Mouse (Mus musculus) megakaryocyte-erythroid progenitor cell, adult 5-6 weeks (primary cell): ENCODE data around the gene Mrpl17. TPM values are rescaled to one million over a fixed set of nuclear protein-coding genes. Genes with fewer than 3 reads are reported as not detected.

Experiments used
- ATAC-seq: replicated peaks from 2 replicates; pipeline ENCODE4 v1.8.0; 2016; ENCODE audit warnings: mild to moderate bottlenecking, inconsistent platforms; ENCODE audit not compliant: severe bottlenecking, poor library complexity, low FRiP score, low TSS enrichment
- total RNA-seq, 2 experiments: library from RNA; stranded (forward) in 1 of 2; stranded (reverse) in 1 of 2; fragments of 200-1000, 215-1000 nt in 1 of 2; fragments of >200 nt in 1 of 2; fragmentation: Nextera tagmentation in 1 of 2; gene quantifications; 2 replicates each; pipeline ENCODE4 v1.2.3; 2014 to 2017

The Mrpl17 gene
- total RNA-seq, 2 experiments from 2014 or later = 31.6 to 184 TPM

GRCm38 (mm10) chr7:105787285-105788140 lies 23.4 kb downstream of the Mrpl17 start, which contains the start of gene Dchs1:
Gene Dchs1, minus strand, starts transcription at chr7:105787654.
- no peak for ATAC-seq

DNA sequence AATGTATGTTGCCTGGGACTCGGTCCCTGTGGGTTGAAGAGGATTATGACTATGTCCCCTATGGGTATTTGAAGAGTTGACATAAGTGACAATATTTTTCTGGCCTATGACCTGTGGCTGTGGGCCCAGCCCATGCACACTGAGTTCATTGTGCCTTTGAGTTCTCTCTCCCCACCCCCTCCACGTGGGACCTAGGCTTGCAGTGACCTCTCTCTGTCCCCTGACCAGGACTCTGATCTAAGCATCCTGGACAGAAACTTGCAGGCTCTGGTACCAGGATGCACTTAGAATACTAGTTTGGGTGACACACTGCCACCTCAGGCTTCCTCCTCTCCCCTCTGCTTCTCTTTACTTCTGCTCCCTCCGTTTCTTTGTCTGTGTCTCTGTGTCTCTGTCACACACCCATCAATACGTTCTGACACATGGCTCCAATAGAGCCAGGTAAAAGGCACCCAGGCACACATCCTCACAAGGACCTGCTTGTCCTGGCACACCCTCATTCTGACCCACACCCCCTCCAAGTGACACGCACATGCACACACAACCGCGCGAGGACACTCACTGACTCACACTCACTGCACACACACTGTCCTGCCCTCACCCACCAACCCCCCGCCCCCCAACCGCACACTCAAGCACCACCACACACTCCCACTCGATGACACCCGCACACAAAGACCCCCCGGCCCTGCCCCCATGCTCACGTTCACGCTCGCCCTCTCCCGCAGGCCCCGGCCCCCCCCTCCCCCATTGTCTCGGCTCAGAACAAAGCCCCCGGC lies 24.2 kb downstream of the Mrpl17 start:
- ATAC-seq = 0 out of 2 replicates have a peak, but pooled peaks have one; percentile 8

DNA sequence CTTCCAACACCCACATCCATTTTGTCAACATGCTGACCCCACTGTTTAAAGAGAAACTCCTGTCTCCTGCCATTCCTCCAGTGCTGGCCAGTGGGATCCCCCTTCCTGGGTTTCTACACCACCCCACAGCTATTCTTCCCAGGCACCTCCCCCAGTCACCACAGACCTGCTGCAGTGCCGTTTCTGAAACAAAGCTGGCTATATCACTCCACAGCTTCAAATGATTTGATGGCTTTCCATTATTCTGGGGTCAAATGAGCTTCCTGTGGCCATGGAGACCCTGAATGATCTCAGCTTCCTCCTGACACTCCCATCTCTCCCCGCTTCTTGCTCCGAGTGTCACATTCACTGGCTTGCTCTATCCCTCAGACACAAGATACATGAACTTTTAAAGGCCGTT lies 26.3 kb downstream of the Mrpl17 start:
- no peak for ATAC-seq

DNA sequence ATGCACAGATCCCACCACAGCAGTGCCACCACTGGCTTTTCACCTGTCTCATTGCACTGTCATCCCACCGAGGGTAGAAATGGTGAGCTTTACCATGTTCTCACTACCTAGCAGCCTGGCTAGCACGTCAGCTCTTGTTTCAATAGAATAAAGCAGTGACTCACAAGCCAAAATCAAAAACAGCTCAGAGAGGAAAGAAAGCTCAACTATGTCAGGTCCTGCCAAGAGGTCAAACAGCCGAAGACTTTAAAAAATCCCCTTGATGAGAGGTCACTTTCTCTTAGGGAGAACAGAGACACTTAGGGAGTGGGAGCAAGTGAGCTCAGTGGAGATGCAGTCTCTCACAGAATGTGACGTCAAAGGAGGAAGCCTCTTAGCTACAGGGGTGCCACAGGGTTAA lies 27.0 kb downstream of the Mrpl17 start:
- no peak for ATAC-seq

DNA sequence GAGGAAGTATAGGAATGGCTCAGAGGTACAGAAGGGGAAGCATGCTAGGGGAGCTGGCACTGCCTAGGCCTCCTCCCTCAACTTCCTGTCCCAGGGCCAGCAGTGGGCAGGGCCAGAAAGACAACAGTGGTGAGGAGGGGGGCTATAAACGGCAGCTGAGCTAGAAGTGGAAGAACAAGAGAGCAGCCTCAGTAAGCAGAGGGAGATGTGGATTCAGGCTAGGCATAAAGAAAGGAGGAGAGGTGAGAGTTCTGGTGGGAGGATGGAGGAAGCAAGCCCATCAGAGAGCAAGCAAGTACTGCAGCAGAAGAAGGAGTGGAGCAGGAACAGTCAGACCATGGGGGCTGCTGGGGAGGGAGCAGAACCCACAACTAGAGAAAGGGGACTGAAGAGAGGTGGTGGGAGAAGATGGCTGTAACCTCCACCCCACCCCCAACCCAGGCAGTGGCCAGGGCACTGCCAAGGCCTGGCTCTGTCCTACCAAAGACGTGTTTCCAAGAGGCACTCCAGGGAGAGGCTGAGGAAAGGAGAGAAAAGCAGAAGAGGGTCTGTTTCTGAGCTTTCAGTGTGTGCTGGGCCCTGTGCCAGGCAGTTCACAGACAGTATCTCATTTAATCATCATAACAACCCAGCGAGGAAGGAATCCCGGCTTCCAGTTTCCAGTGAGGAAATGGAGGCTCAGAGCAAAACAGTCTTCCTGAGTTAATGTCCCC lies 32.2 kb downstream of the Mrpl17 start:
- no peak for ATAC-seq

DNA sequence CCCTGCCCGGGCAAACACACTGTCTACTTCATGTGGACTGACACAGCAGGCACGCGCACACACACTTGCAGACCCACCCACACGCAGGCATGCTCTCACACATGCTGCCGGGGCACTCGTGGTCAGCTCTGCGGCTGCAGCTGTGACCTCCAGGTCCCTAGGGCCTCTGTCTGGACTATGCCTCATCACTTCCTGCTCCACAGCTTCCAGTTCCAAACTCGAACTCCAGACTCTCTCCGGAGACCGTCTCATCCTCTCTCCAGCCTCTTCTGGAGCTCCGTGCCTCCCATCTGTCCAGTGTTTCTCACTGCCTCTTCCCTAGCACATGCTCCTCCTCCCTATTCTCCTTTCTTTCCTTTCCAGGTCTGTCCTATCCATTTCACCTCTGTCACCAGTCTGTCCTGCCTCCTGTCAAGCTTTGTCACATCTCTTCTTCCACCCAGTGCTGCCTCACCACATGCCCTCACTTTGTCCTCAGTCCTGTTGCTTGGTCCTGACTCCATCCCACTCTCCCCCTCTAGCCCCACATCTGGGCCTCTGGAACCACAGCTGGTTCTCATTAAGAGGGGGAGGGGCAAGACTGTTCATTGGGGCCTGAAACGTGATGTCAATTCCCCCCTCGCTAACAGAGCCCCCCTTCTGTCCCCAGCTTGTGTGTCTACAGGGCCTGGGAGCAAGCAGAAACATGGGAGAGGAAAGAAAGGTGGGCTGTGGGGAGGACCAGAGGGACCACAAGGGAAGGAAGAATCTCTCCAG lies 32.9 kb downstream of the Mrpl17 start:
- 0 out of 2 replicates have a peak, but pooled peaks have one; percentile 43 for ATAC-seq

GRCm38 (mm10) chr7:105777316-105777715 lies 33.6 kb downstream of the Mrpl17 start:
- ATAC-seq = no peak

- no peak for ATAC-seq
Observed at GRCm38 (mm10) chr7:105776026-105776425, 34.9 kb downstream of the Mrpl17 start.

DNA sequence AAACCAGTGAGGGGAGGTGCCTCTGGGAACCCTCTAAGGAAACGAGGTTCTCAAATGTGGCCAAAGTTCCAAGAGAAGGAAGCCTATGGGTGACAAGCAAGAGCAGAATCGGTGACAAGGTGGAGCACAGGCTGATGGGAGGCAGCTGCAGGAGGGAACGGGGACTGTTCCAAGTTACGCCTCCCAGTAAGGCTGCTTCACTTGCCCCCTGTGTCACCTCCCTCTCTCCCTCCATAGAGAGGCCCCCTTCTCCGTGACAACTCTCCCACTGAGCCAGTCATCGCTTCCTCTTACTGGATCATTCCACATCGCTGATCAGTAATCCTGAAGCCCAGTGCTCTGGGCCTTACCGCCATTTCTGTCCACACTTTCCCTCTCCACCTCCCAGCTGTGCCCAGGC lies 36.2 kb downstream of the Mrpl17 start:
- ATAC-seq = no peak

GRCm38 (mm10) chr7:105773041-105773440 lies 37.9 kb downstream of the Mrpl17 start:
- no peak for ATAC-seq

- ATAC-seq = no peak
Observed at GRCm38 (mm10) chr7:105772331-105772730, 38.6 kb downstream of the Mrpl17 start.

- no peak for ATAC-seq
Observed at GRCm38 (mm10) chr7:105769959-105770358, 40.9 kb downstream of the Mrpl17 start.

DNA sequence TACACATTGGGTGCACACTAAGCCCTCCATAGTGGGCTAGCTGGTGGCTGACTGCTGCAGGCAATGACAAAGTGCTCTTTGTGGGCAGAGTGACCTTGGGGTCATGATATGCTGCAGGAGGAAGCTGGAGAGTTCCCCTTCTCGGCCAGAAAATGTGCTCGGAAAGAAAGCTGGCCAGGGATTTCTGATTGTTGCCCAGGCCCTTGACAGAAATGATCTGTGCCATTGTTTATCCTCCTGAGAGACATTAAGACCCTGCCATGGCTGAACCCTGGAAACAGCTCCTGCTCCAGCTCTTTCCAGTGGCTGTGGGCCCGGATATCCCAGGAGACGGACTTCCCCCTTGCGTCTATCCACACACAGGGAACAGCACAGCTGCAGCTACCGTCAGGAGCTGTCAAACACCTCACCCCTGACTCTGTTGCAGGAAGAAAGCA lies 43.2 kb downstream of the Mrpl17 start:
- ATAC-seq = no peak

- no peak for ATAC-seq
Observed at GRCm38 (mm10) chr7:105764331-105764730, 46.6 kb downstream of the Mrpl17 start.

DNA sequence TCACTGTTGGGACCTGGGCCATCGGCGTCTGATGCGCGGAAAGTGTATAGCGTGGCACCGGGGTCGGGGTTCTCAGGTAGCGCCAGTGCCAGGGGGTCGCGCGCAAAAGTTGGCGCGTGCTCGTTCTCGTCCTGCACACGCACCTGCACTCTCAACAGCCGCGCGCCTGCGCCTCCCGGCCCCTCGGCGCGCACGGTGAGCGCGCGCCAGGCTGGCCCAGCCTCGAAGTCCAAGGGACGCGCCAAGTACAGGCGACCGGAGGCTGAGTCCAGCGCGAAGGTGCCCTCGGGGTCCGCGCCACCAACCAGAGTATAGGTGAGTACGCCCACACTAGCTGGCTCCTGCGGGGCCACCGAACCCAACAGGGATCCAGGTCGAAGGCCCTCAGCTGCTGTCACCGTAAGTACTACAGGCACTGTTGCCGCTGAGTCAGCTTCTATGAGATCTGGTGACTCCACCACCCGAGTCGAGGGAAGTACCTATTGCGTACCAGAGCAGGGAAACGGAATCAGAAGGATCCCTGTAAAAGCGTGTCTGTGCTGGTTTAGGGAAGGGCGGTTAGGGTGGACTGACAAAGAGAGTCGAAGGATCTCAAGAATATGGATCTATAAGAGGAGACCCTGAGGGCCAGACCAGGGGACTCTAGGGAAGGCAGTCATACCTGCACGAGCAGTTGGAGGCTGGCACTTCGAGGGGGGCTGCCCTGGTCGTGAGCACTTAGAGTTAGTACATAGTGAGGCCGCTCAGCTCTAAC lies 48.2 kb downstream of the Mrpl17 start:
- ATAC-seq = no peak

GRCm38 (mm10) chr7:105761813-105762484 lies 49.0 kb downstream of the Mrpl17 start:
- no peak for ATAC-seq

DNA sequence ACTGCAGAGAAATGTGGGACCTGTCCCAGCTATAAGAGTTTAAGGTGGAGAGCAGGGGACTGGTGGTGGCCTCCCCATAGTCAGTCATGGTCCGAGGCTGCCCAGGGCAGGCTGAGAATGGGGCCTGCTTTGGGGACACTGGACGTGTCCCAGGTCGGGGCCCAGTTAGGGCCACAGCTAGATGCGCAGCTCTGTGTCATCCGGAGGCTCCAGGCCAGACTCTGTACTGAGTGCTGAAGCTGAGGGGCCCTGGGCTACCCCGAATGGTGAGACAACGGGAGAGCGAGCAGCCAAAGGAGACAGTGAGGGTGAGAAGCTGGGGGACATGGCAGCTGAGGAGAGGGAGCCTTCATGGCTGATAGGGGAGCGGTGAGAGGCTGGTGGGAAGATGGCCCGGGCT lies 57.6 kb downstream of the Mrpl17 start:
- ATAC-seq = no peak
